Mouse (Mus musculus): ENCODE measurements around the gene Picalm. TPM values are rescaled to one million over a fixed set of nuclear protein-coding genes. Genes with fewer than 3 reads are reported as not detected.

Gene Picalm
- 25.5 and 27.0 TPM in 2 replicates for polyA plus RNA-seq (2015; fragmentation: Nextera tagmentation; extraction: Ambion mirVana)

DNA sequence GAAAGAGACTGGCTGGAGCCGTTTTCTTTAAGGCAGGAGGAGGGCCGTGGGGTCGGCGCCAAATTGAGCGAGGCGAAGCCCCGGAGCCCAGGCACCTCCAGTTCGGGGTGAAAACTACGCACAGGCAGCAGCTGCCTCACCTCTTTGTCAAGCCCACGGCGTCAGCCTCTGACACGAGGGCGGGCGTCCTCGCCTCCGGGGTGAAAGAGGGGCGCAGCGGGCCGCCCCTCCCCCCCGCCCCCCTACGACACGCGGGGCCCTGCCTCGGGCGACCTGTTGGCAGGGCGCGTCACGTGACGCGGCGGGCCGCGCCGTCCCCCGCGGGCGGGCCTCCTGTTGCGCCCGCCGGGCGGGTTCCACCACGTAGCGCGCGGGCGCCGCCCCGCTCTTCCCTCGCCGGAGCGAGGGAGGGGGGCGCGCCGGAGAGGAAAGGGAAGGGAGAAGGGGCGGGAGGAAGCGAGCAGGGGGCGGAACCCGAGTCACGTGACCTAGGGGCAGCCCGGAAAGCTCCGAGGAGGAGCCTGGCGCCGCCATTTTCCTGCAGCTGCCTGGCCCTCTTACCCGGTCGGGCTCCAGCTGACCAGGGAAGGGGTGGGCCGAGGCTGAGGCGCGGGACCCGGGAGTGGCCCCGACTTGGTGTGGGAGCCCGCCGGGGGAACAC lies at the start of gene Picalm:
TSS of gene Picalm (plus strand) at position 482 of the 661 bp plus-strand sequence.
- Histone ChIP-seq H3K27me3 (replicated peaks; ENCODE audit: control insufficient read depth, insufficient read depth, low read length) (no peaks in the 10 kb centered on the region), H3K9me3 (ENCODE audit: control insufficient read depth, low read length) (no peaks in the 10 kb centered on the region), H3K27ac (ENCODE audit: low read length) (peak within 1 kb of the TSS; percentile 99), H3K4me3 (ENCODE audit: low read length) (peak within 1 kb of the TSS; percentile 92), H3K36me3 (ENCODE audit: control insufficient read depth, insufficient read depth, low read length) (no peaks in the 10 kb centered on the region), H3K9ac (ENCODE audit: low read depth, low read length) (peak within 1 kb of the TSS; percentile 99), H3K4me2 (ENCODE audit: low read depth, low read length) (peak within 1 kb of the TSS; percentile 81), H3K4me1 (ENCODE audit: control insufficient read depth, insufficient read depth, low read length) (0 out of 2 replicates have a peak, but pooled peaks cover 12% of the 10 kb centered on the region)
- ATAC-seq, result peak; percentile 94
- under 1% methylated on average over 38 of the region's 72 CpGs for whole genome bisulfite sequencing

DNA sequence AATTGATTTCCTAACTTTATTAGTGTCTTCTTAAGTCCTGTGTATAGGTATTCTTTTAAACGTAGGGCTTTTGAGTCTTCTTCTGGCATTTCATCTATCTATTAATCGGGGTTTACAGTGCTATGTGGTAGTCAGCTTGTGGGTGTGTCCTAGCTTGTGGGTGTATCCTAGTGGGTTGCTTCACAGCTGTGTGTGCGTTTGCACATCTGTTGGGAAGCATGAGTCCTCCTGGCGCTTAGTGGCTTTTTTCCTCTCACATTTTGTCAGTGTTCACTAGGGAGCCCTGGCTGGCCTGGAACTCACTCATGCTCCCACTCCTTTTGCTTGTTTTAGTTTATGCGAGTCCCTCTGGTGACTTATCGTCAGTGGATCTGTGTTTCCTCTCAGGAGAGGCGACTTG lies 46.2 kb upstream of the Picalm start:
- H3K27me3 ChIP-seq (replicated peaks; ENCODE audit: control insufficient read depth, insufficient read depth, low read length), result no peaks in the 10 kb centered on the region
- H3K27ac ChIP-seq (ENCODE audit: low read length), result no peak overlapping the region
- no peak overlapping the region for H3K4me3 ChIP-seq (ENCODE audit: low read length)
- ATAC-seq, result peak; percentile 39; the same call in 1 of the 2 replicates
- H3K4me1 ChIP-seq (ENCODE audit: control insufficient read depth, insufficient read depth, low read length), result peaks cover 19% of the 10 kb centered on the region
- no peak overlapping the region for H3K9ac ChIP-seq (ENCODE audit: low read depth, low read length)
- H3K9me3 ChIP-seq (ENCODE audit: control insufficient read depth, low read length), result no peaks in the 10 kb centered on the region
- WGBS, result 43% methylated on average over 7 of the region's 7 CpGs
- H3K36me3 ChIP-seq (ENCODE audit: control insufficient read depth, insufficient read depth, low read length), result no peaks in the 10 kb centered on the region
- no peak overlapping the region for H3K4me2 ChIP-seq (ENCODE audit: low read depth, low read length)

DNA sequence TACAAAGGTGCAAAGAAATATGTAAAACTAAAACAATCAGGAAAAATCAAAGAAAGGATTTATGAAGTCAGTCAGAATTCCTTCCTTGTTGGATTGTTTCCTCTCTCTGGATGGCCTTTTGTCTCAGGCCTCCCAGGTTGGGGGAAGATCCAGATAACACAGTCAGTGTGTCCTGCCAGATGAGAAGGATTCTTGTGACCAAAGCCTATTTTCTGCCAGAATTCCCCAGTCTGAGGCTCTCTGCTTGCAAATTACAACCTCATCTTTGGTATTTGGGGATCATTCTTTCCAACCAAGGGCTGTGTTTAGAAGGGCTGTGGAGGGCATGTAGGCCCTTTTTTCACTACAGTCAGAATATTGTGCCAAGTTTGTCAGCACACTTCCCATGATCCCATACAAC lies 45.5 kb upstream of the Picalm start:
- Histone ChIP-seq H3K27me3 (replicated peaks; ENCODE audit: control insufficient read depth, insufficient read depth, low read length) (no peaks in the 10 kb centered on the region), H3K9ac (ENCODE audit: low read depth, low read length) (no peak overlapping the region), H3K27ac (ENCODE audit: low read length) (peak overlapping the region; percentile 41)

DNA sequence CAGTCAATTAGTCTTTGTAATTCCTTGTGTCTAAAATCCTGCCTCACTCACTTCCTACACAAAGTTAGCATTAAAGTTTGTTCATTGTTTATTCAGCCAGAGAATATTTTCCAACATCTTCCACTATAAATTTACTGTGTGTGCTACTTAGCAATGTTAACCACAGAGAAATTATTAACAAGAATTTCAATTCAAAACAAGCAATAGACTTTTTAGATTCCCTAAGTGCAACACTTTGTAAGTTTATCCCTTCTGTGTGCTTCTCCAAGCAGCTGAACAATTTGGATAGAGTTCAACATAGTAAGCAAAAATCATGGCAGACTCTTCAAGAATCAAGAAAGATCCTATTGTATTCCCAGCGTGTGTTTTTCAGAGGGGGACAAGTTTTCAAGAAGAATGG lies 44.3 kb upstream of the Picalm start:
- H3K4me2 ChIP-seq (ENCODE audit: low read depth, low read length), result no peak overlapping the region
- H3K36me3 ChIP-seq (ENCODE audit: control insufficient read depth, insufficient read depth, low read length), result no peaks in the 10 kb centered on the region
- no peaks in the 10 kb centered on the region for H3K27me3 ChIP-seq (replicated peaks; ENCODE audit: control insufficient read depth, insufficient read depth, low read length)
- no peaks in the 10 kb centered on the region for H3K9me3 ChIP-seq (ENCODE audit: control insufficient read depth, low read length)
- H3K4me1 ChIP-seq (ENCODE audit: control insufficient read depth, insufficient read depth, low read length), result peaks cover 14% of the 10 kb centered on the region
- ATAC-seq, result no peak
- H3K4me3 ChIP-seq (ENCODE audit: low read length), result no peak overlapping the region
- no peak overlapping the region for H3K9ac ChIP-seq (ENCODE audit: low read depth, low read length)
- no peak overlapping the region for H3K27ac ChIP-seq (ENCODE audit: low read length)
- WGBS, result 37% methylated on average over 1 of the region's 1 CpGs

More for the DNA sequence above, 45.5 kb upstream of the Picalm start:
- Histone ChIP-seq H3K4me2 (ENCODE audit: low read depth, low read length) (no peak overlapping the region), H3K4me3 (ENCODE audit: low read length) (no peak overlapping the region), H3K4me1 (ENCODE audit: control insufficient read depth, insufficient read depth, low read length) (peaks cover 19% of the 10 kb centered on the region), H3K36me3 (ENCODE audit: control insufficient read depth, insufficient read depth, low read length) (no peaks in the 10 kb centered on the region), H3K9me3 (ENCODE audit: control insufficient read depth, low read length) (no peaks in the 10 kb centered on the region)
- ATAC-seq, result no peak

DNA sequence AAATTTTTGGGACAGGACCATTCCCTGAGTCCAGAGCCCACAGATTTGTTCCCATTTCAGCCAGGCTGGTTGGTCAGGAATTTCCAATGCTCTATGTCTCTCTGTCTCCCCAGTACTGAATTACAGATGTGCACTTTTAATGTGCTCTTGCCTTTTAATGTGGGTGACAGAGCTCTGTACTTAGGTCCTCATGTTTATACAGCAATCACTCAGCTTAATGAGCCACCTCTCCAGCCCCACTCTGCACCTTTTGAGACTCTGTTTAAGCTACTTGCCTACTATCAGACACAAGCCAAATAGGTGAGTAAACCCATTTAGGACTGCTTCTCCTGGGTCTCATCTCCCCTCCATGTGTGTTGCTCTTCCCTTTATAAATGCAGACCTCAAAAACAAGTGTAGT lies 43.2 kb upstream of the Picalm start:
- Histone ChIP-seq H3K27me3 (replicated peaks; ENCODE audit: control insufficient read depth, insufficient read depth, low read length) (no peaks in the 10 kb centered on the region), H3K9ac (ENCODE audit: low read depth, low read length) (no peak overlapping the region), H3K9me3 (ENCODE audit: control insufficient read depth, low read length) (no peaks in the 10 kb centered on the region), H3K4me3 (ENCODE audit: low read length) (no peak overlapping the region), H3K4me1 (ENCODE audit: control insufficient read depth, insufficient read depth, low read length) (peaks cover 11% of the 10 kb centered on the region), H3K27ac (ENCODE audit: low read length) (no peak overlapping the region), H3K36me3 (ENCODE audit: control insufficient read depth, insufficient read depth, low read length) (no peaks in the 10 kb centered on the region), H3K4me2 (ENCODE audit: low read depth, low read length) (no peak overlapping the region)
- ATAC-seq, result no peak

DNA sequence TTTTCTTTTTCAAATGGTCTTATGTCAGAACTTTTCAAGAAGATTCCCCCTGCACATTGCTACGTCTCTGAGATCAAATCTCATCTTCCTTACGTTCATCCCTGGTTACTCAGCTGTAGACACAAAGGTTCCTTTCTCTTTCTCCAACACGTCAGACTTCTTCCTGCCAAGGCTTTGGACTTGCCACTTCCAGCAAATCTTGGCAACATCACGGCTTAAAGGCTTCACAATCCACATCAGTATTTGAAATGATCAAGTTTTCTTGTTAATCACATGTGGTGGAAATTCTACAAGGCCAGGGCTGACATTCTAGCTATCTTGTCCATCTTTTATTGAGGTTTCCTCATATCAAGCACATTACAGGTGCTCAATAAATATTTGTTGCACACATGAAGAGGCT lies 39.0 kb upstream of the Picalm start:
- no peak for ATAC-seq
- H3K4me1 ChIP-seq (ENCODE audit: control insufficient read depth, insufficient read depth, low read length), result no peaks in the 10 kb centered on the region
- no peaks in the 10 kb centered on the region for H3K9me3 ChIP-seq (ENCODE audit: control insufficient read depth, low read length)
- WGBS, result 79% methylated on average over 4 of the region's 4 CpGs
- H3K27ac ChIP-seq (ENCODE audit: low read length), result no peak overlapping the region
- H3K36me3 ChIP-seq (ENCODE audit: control insufficient read depth, insufficient read depth, low read length), result no peaks in the 10 kb centered on the region
- no peak overlapping the region for H3K4me2 ChIP-seq (ENCODE audit: low read depth, low read length)
- H3K27me3 ChIP-seq (replicated peaks; ENCODE audit: control insufficient read depth, insufficient read depth, low read length), result no peaks in the 10 kb centered on the region
- H3K4me3 ChIP-seq (ENCODE audit: low read length), result no peak overlapping the region
- H3K9ac ChIP-seq (ENCODE audit: low read depth, low read length), result no peak overlapping the region

DNA sequence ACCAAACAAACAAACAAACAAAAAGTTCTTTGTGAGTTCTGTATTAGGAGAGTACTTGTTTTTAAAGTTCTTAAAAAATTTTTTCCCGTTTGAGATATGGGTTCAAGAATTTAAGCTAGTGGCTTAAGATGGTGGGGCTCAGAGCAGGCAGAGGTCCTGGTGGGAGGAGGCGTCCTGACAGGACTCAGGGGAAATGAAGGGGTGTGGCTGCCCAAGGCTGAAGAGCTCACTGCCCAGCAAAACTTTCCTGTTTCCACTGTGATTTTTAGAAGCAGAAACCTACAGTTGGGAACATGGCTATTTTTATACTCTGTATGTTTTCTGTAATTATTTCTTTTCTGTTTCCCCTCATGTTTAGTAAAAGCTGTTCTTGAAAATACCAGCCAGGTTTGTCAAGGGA lies 38.3 kb upstream of the Picalm start:
- Histone ChIP-seq H3K9ac (ENCODE audit: low read depth, low read length) (no peak overlapping the region), H3K4me2 (ENCODE audit: low read depth, low read length) (no peak overlapping the region), H3K36me3 (ENCODE audit: control insufficient read depth, insufficient read depth, low read length) (no peaks in the 10 kb centered on the region), H3K4me1 (ENCODE audit: control insufficient read depth, insufficient read depth, low read length) (no peaks in the 10 kb centered on the region), H3K27me3 (replicated peaks; ENCODE audit: control insufficient read depth, insufficient read depth, low read length) (no peaks in the 10 kb centered on the region), H3K4me3 (ENCODE audit: low read length) (no peak overlapping the region), H3K27ac (ENCODE audit: low read length) (no peak overlapping the region), H3K9me3 (ENCODE audit: control insufficient read depth, low read length) (no peaks in the 10 kb centered on the region)
- no peak for ATAC-seq
- 56% methylated on average over 2 of the region's 2 CpGs for WGBS

DNA sequence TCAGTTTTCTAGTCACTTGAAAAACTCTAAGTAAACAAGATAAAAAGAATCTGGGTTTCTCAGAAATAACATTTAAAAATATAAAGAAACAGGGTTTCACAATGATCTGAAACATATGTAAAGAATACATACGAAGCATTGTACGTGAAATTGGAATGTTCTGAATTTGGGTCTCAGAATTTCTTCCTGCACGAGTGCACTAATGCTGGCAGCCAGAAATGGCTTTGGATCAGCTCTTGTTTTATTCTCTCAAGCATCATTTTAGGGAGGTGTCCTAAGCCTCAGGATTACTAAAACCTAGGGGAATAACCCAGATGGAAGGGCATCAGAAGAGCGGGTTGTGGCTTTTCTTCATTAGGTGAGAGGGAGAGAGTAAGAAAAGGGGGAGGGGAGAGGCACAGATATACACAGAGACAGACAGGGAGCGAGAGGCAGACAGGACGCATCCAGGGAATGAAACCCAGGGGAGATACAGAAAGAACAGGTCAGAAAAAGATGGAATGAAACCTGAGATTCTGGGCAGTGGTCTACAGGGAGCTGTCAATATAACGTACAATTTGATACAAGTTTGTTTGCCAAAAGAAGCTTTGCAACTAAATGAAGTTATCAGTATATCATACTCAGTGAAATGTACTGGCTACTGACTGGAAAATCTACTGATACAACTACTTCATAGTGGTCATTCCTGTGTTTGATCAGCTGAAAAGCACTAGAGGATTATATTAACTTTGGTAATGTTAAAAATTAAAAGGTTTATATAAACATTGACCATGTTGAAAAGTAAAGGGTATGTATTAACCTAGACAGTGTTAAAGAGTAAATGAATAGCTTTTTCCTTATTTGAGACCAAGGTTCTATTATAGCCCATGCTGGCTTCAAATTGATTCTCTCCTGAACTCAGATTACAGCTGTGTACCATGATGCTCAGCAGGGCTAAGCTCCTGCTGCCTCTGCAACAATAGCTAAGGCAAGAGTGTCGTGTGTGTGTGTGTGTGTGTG lies 37.3 kb upstream of the Picalm start:
- no peak overlapping the region for H3K27ac ChIP-seq (ENCODE audit: low read length)
- H3K4me2 ChIP-seq (ENCODE audit: low read depth, low read length), result no peak overlapping the region
- ATAC-seq, result no peak
- no peak overlapping the region for H3K4me3 ChIP-seq (ENCODE audit: low read length)
- no peaks in the 10 kb centered on the region for H3K4me1 ChIP-seq (ENCODE audit: control insufficient read depth, insufficient read depth, low read length)
- H3K9me3 ChIP-seq (ENCODE audit: control insufficient read depth, low read length), result no peaks in the 10 kb centered on the region
- no peaks in the 10 kb centered on the region for H3K36me3 ChIP-seq (ENCODE audit: control insufficient read depth, insufficient read depth, low read length)
- no peak overlapping the region for H3K9ac ChIP-seq (ENCODE audit: low read depth, low read length)
- 87% methylated on average over 8 of the region's 8 CpGs for WGBS
- no peaks in the 10 kb centered on the region for H3K27me3 ChIP-seq (replicated peaks; ENCODE audit: control insufficient read depth, insufficient read depth, low read length)

DNA sequence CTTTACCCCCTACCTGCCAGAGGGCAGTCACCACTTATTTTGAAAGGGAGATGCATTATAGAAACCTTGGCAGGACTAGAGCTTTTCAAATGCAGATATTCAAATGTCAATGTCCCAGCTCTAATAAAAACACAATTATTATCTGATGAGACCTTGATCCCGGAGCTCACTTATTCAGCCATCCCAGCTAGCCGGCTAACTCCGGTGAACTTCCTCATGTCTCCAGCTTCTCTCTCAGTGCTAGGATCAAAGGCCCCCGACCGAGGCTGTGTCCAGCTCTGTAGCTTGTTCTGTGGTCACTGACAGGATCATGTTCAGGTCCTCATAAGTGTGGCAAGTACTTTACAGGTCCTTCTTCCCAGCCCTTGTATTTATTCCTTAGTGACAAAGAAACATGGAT lies 34.9 kb upstream of the Picalm start:
- Histone ChIP-seq H3K27me3 (replicated peaks; ENCODE audit: control insufficient read depth, insufficient read depth, low read length) (no peaks in the 10 kb centered on the region), H3K27ac (ENCODE audit: low read length) (no peak overlapping the region), H3K36me3 (ENCODE audit: control insufficient read depth, insufficient read depth, low read length) (no peaks in the 10 kb centered on the region), H3K4me1 (ENCODE audit: control insufficient read depth, insufficient read depth, low read length) (no peaks in the 10 kb centered on the region), H3K9me3 (ENCODE audit: control insufficient read depth, low read length) (no peaks in the 10 kb centered on the region), H3K4me3 (ENCODE audit: low read length) (no peak overlapping the region), H3K4me2 (ENCODE audit: low read depth, low read length) (no peak overlapping the region), H3K9ac (ENCODE audit: low read depth, low read length) (no peak overlapping the region)
- ATAC-seq, result peak; percentile 67
- 76% methylated on average over 5 of the region's 5 CpGs for WGBS
